ENCODE assay signal across 8 mouse cellular contexts in genomic region chr17:46703971-46704886, GRCm38 (mm10). TPM values are rescaled to one million over a fixed set of nuclear protein-coding genes. Genes with fewer than 3 reads are reported as not detected.
DNase-seq lines count a peak whose midpoint lies in the region; ATAC-seq and TF ChIP-seq lines count a peak whose summit lies in the region.

No protein-coding gene starts in this region.

- peak overlapping the region; percentile 93 for H3K4me2 ChIP-seq in heart, embryonic 13.5 days
- H3K4me2 ChIP-seq in forebrain, embryonic 12.5 days = peak overlapping the region; percentile 70

- peak; percentile 66; the same call in 1 of the 2 replicates for ATAC-seq in heart, embryonic 13.5 days (ENCODE audit: extremely low read depth, insufficient number of reproducible peaks, low FRiP score, low TSS enrichment)
- ATAC-seq in forebrain, embryonic 12.5 days (ENCODE audit: low FRiP score) = peak; percentile 80

- H3K27ac ChIP-seq in heart, embryonic 13.5 days (replicated peaks) = peak overlapping the region; percentile 91
- H3K27ac ChIP-seq in forebrain, embryonic 12.5 days = peak overlapping the region; percentile 87
- H3K27ac ChIP-seq in liver, adult 2 months (replicated peaks; ENCODE audit: insufficient read depth, low read depth, low read length) = peak overlapping the region; percentile 52
- H3K27ac ChIP-seq in small intestine, adult 2 months (ENCODE audit: insufficient read depth, low read depth, low read length) = peak overlapping the region; percentile 38

- no peak for TF ChIP-seq CTCF in liver, adult 2 months (IDR thresholded peaks at IDR 0.05; ENCODE audit: low read depth, low read length)
- TF ChIP-seq CTCF in small intestine, adult 2 months (IDR thresholded peaks at IDR 0.05; ENCODE audit: extremely low read depth, insufficient read length, insufficient replicate concordance, low read depth, low read length) = no peak

- no peaks in the 10 kb centered on the region for H3K27me3 ChIP-seq in heart, embryonic 13.5 days (replicated peaks)
- no peaks in the 10 kb centered on the region for H3K27me3 ChIP-seq in forebrain, embryonic 12.5 days
- no peaks in the 10 kb centered on the region for H3K27me3 ChIP-seq in liver, adult 2 months (ENCODE audit: control insufficient read depth, insufficient read depth, low read length)
- H3K27me3 ChIP-seq in small intestine, adult 2 months (ENCODE audit: control insufficient read depth, insufficient read depth, low read length) = no peaks in the 10 kb centered on the region

- intact Hi-C loops in heart, postnatal 36 days (cut with DNase I) = no loop called here

- no peak for DNase-seq in heart, postnatal 36 days
- DNase-seq in MN1 (ENCODE audit: low spot score) = peak; percentile 32
- DNase-seq in liver, adult 2 months (ENCODE audit: extremely low read depth, low read depth, low spot score) = no peak
- DNase-seq in urinary bladder, postnatal 14 days (ENCODE audit: low spot score) = no peak
- no peak for DNase-seq in kidney, adult 11 months

- H3K79me2 ChIP-seq in liver, adult 2 months (ENCODE audit: control insufficient read depth, insufficient read depth, low read length) = peaks cover 19% of the 10 kb centered on the region; the same call in 1 of the 2 replicates

- H3K9me3 ChIP-seq in heart, embryonic 13.5 days = no peaks in the 10 kb centered on the region
- H3K9me3 ChIP-seq in forebrain, embryonic 12.5 days = no peaks in the 10 kb centered on the region

- H3K4me3 ChIP-seq in heart, embryonic 13.5 days = peak overlapping the region; percentile 94
- peak overlapping the region; percentile 78 for H3K4me3 ChIP-seq in forebrain, embryonic 12.5 days (replicated peaks)
- peak overlapping the region; percentile 86 for H3K4me3 ChIP-seq in liver, adult 2 months (ENCODE audit: insufficient read depth, low read depth, low read length)
- peak overlapping the region; percentile 79 for H3K4me3 ChIP-seq in small intestine, adult 2 months (ENCODE audit: low read depth, low read length)

- no peak for TF ChIP-seq POLR2A in liver, adult 2 months (IDR thresholded peaks at IDR 0.05; ENCODE audit: extremely low read depth, insufficient read depth, low read length)
- 0 out of 2 replicates have a peak, but pooled peaks have one; percentile 24 for TF ChIP-seq POLR2A in small intestine, adult 2 months (IDR thresholded peaks at IDR 0.05; ENCODE audit: low read depth, low read length)

- H3K9ac ChIP-seq in heart, embryonic 13.5 days = peak overlapping the region; percentile 95
- peak overlapping the region; percentile 89 for H3K9ac ChIP-seq in forebrain, embryonic 12.5 days
- peak overlapping the region; percentile 88 for H3K9ac ChIP-seq in liver, adult 2 months (ENCODE audit: low read depth, low read length)

- H3K4me1 ChIP-seq in heart, embryonic 13.5 days = peaks cover 40% of the 10 kb centered on the region
- H3K4me1 ChIP-seq in forebrain, embryonic 12.5 days = peaks cover 39% of the 10 kb centered on the region
- H3K4me1 ChIP-seq in liver, adult 2 months (ENCODE audit: control insufficient read depth, insufficient read depth, low read length) = peaks cover 6% of the 10 kb centered on the region
- H3K4me1 ChIP-seq in small intestine, adult 2 months (ENCODE audit: control insufficient read depth, insufficient read depth, insufficient read length, low read length) = peaks cover 20% of the 10 kb centered on the region

- 5% methylated on average over 32 of the region's 41 CpGs for WGBS in heart, embryonic 13.5 days
- WGBS in forebrain, embryonic 12.5 days = 4% methylated on average over 38 of the region's 41 CpGs
- 6% methylated on average over 40 of the region's 41 CpGs for WGBS in liver, adult 2 months
- WGBS in small intestine, adult 2 months = 3% methylated on average over 40 of the region's 41 CpGs

- H3K36me3 ChIP-seq in heart, embryonic 13.5 days = peaks cover 9% of the 10 kb centered on the region
- peaks cover 10% of the 10 kb centered on the region for H3K36me3 ChIP-seq in forebrain, embryonic 12.5 days (replicated peaks)
- H3K36me3 ChIP-seq in liver, adult 2 months (ENCODE audit: control insufficient read depth, insufficient read depth, low read length) = no peaks in the 10 kb centered on the region
- H3K36me3 ChIP-seq in small intestine, adult 2 months (ENCODE audit: control insufficient read depth, insufficient read depth, low read length) = peaks cover 3% of the 10 kb centered on the region; the same call in 1 of the 2 replicates

RNA-seq across cellular contexts. Expression of gene Ppp2r5d, which starts 0.7 kb away (rescaled TPM):
- 54.9 and 57.7 TPM in 2 replicates for polyA plus RNA-seq in heart, embryonic 13.5 days (2015; fragmentation: Nextera tagmentation; extraction: Ambion mirVana)
- total RNA-seq in heart, postnatal 36 days (2021) = 10 to 100 TPM; 33.2 TPM
- 111 and 124 TPM in 2 replicates for polyA plus RNA-seq in forebrain, embryonic 12.5 days (2016; fragmentation: Nextera tagmentation; extraction: Ambion mirVana)
- total RNA-seq in liver, adult 2 months (2014; rRNA removed) = 13.6 and 14.8 TPM in 2 replicates
- polyA plus RNA-seq in liver, adult 2 months (2012; rRNA removed) = 22.8 and 24.0 TPM in 2 replicates
- 32.4 and 150 TPM in 2 replicates for polyA plus RNA-seq in small intestine, adult 2 months (2012; rRNA removed)

RNA-seq across cellular contexts. Expression of gene Pex6, which starts 7.0 kb away (rescaled TPM):
- 11.6 and 12.2 TPM in 2 replicates for polyA plus RNA-seq in heart, embryonic 13.5 days (2015; fragmentation: Nextera tagmentation; extraction: Ambion mirVana)
- total RNA-seq in heart, postnatal 36 days (2021) = 10 to 100 TPM; 31.8 to 32.3 TPM
- 28.7 and 29.3 TPM in 2 replicates for polyA plus RNA-seq in forebrain, embryonic 12.5 days (2016; fragmentation: Nextera tagmentation; extraction: Ambion mirVana)
- 39.5 and 46.4 TPM in 2 replicates for total RNA-seq in liver, adult 2 months (2014; rRNA removed)
- 94.8 and 104 TPM in 2 replicates for polyA plus RNA-seq in liver, adult 2 months (2012; rRNA removed)
- 40.1 and 74.9 TPM in 2 replicates for polyA plus RNA-seq in small intestine, adult 2 months (2012; rRNA removed)

RNA-seq across cellular contexts. Expression of gene Klhdc3, which starts 23.5 kb away (rescaled TPM):
- 136 and 148 TPM in 2 replicates for polyA plus RNA-seq in heart, embryonic 13.5 days (2015; fragmentation: Nextera tagmentation; extraction: Ambion mirVana)
- total RNA-seq in heart, postnatal 36 days (2021) = 10 to 100 TPM; 85.5 to 87.7 TPM
- polyA plus RNA-seq in forebrain, embryonic 12.5 days (2016; fragmentation: Nextera tagmentation; extraction: Ambion mirVana) = 131 and 137 TPM in 2 replicates
- total RNA-seq in liver, adult 2 months (2014; rRNA removed) = 23.9 and 44.0 TPM in 2 replicates
- 68.8 and 74.6 TPM in 2 replicates for polyA plus RNA-seq in liver, adult 2 months (2012; rRNA removed)
- 48.3 and 99.3 TPM in 2 replicates for polyA plus RNA-seq in small intestine, adult 2 months (2012; rRNA removed)

RNA-seq across cellular contexts. Expression of gene Gnmt, which starts 24.7 kb away (rescaled TPM):
- 1.5 and 2.0 TPM in 2 replicates for polyA plus RNA-seq in heart, embryonic 13.5 days (2015; fragmentation: Nextera tagmentation; extraction: Ambion mirVana)
- 1 to 10 TPM; 1.8 to 3.1 TPM for total RNA-seq in heart, postnatal 36 days (2021)
- 0.54 and 0.91 TPM in 2 replicates for polyA plus RNA-seq in forebrain, embryonic 12.5 days (2016; fragmentation: Nextera tagmentation; extraction: Ambion mirVana)
- total RNA-seq in liver, adult 2 months (2014; rRNA removed) = 3,482 and 4,252 TPM in 2 replicates
- 4,950 and 5,107 TPM in 2 replicates for polyA plus RNA-seq in liver, adult 2 months (2012; rRNA removed)
- polyA plus RNA-seq in small intestine, adult 2 months (2012; rRNA removed) = 1.5 and 34.6 TPM in 2 replicates

RNA-seq across cellular contexts. Expression of gene Mea1, which starts 25.6 kb away (rescaled TPM):
- polyA plus RNA-seq in heart, embryonic 13.5 days (2015; fragmentation: Nextera tagmentation; extraction: Ambion mirVana) = 122 and 142 TPM in 2 replicates
- 10 to 100 TPM; 48.0 to 49.3 TPM for total RNA-seq in heart, postnatal 36 days (2021)
- 156 and 158 TPM in 2 replicates for polyA plus RNA-seq in forebrain, embryonic 12.5 days (2016; fragmentation: Nextera tagmentation; extraction: Ambion mirVana)
- total RNA-seq in liver, adult 2 months (2014; rRNA removed) = 52.4 and 60.4 TPM in 2 replicates
- polyA plus RNA-seq in liver, adult 2 months (2012; rRNA removed) = 55.2 and 65.9 TPM in 2 replicates
- 38.9 and 52.7 TPM in 2 replicates for polyA plus RNA-seq in small intestine, adult 2 months (2012; rRNA removed)

Comparison
In these comparisons a context has a peak if more than half of its experiments do, and no peak if none do; other contexts are left out.
1. H3K27ac ChIP-seq: peak in every context shown above with its lines; median percentile 91 in heart, embryonic 13.5 days; 87 in forebrain, embryonic 12.5 days; 52 in liver, adult 2 months; 38 in small intestine, adult 2 months.